Mouse (Mus musculus) naive thymus-derived CD4-positive, alpha-beta T cell, adult 2 months (primary cell): ENCODE results near the gene Pdpk1.
"Not testable (repeated sequence)": the region's sequence is repeated elsewhere in the genome, so short reads cannot be mapped to it uniquely, and the experiment has no call there.

ENCODE experiments used
- DNase-seq: peaks from one replicate; pipeline ENCODE4 v3.0.0-alpha.2; 2011; ENCODE audit warnings: low read depth

The Pdpk1 gene

DNA sequence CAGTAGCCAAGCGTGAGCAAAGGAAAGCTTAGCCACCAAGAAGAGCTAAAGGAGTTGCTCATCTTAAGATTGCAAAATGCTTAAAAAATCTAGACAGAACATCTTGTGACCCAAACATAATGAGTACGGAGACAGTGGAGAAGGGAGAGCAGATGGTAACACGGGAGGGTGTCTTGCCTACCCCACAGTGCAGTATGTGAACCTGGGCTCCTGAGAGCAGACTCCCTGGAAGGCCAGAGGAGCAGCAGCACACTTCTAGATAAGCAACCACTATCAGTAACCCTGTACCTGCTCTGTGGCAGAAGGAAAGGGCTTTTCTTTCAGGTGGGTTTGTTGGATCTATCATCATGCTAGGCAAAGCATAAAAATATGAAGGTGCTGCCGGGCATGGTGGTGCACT is 37.7 kb downstream of the Pdpk1 start:
- no peak for DNase-seq

DNA sequence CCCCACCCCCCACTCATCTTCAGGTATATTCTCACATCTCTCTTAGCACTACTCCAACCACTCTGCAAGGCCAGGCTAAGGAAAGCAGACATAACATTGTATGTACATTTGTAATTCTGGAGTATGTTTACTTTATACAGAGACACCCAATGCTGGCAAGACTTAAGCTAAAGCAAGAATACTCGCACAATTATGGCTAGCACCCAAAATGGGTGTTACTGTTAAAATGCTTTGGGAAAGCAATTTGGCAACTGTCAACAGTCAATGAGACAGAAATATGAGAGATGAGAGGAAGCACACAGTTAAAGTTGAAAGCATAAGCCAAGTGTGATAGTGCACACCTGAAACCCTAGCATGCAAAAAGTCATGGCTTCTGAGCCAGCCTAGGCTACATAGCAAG is 39.5 kb downstream of the Pdpk1 start:
- DNase-seq = no peak

DNA sequence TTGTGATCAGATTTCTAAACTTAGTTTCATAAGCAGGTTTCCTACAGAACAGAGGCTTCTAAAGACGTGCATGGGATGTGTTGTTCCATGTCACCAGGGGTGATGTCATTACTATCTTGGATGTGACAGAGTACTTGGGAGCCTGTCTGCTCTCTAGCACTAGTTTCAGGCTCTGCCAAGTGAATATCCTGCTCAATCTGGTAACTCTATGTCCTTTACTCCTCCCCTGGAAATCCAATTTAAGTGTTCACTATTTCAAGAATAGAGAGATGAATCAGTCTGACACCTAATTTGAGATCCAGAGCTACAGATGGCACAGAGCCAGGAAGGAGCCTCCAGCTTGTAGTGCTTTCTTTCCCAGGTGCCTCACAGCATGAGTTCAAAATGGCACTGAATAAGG is 41.8 kb downstream of the Pdpk1 start:
- DNase-seq = no peak

DNA sequence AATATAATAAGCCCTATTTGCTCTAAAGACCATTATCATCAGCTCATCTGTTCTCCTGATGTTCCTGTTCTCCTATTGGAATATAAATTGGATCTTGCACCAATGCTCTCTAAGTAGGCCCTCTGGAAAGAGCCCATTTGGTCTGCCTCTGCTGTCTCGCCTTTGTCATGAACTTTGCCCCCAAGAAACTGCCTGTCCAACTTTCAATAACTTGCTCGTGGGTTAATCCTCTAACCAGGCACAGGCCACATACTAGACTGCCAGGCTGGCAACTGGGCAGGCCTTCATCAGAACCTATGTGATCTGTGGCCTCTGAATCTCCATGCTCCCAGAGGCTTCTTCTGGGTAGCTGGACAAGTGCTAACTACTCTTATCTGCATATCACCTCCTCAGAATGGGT is 45.6 kb downstream of the Pdpk1 start:
- DNase-seq = no peak

DNA sequence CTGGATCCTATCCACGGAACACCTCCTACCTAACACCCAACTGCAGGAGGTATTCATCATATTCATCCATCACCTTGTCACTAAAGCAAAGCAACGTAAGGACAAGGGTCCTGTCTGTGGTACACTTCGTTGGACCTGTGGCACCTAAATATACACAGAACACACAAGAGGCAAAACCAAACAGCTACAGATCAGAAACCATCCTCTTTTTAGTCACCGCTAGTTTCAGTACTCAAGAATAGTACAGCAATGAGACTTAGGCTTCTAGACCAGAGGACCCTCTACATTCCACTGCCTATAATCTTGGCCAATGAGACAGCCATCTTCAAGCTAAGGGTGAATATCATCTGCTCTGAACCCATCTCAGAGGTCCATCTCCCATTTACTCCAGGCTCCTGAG is 52.4 kb downstream of the Pdpk1 start:
- no peak for DNase-seq

DNA sequence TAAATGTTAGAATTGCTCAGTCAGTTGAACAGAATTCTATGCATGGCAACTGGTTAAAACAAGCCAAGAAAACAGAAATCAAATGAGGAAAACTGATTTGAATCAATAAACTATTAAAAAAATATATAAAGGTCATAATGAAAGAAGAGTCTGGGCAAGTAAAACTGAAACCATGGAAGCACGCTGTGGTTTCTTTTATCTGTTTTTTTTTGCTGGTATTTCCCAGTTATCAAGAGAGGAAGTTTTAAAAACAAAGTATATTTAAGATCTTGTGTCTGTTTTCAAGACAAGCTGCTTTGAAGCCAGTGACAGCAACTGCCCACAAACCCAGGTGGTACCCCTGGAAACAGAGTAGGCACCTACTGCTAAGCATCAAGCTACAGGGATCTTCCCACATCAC is 60.1 kb downstream of the Pdpk1 start:
- no peak for DNase-seq

DNA sequence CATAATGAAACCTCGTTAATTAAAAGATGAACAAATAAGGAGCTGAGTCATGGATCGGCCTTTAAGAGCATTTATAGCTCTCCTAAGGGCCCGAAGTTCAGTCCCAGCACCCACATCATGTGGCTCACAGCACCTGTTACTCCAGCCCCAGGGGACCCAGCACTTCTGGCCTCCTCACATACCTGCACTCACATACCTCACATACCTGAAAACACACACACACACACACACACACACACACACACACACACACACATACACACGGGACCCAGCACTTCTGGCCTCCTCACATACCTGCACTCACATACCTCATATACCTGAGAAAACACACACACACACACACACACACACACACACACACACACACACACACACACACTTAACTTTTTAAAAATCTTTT is 64.3 kb downstream of the Pdpk1 start:
- not testable (repeated sequence) for DNase-seq

DNA sequence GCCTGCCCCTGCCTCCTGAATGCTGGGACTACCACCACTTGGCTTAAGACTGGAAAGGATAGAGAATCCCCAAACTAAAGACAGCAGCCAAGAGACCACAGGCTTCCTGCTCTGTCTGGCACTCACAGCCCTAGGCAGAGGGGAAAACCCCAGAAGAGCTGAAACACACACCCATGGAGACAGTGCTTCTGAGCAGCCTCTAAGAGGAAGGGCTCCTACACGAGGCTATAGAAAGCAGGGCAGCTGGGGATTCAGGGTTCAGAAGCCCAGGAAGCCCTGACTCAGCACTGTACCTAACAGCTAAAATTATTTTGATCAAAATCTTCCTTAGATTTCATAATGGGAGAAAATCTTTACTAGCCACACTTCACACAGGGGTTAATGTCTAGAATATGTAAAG is 66.1 kb downstream of the Pdpk1 start:
- DNase-seq = peak; percentile 34

DNA sequence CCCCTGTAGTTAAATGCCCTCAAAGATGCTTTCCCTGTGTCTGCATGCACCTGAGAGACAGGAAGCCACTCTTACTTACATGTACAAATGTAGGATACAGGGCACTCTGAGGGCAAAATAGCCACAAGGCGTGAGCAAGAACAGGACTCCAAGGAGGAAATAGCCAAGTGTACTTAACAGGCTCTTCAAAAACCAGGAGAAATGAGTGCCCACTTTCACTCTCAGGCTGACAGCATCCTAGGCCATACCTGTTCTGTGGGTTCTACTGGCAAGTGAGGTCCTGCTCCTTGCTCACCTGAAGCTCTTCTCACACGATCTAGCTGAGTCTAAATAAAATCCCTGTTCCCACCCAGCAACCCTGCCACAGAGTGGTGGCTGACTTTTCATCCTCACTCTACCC is 73.6 kb downstream of the Pdpk1 start:
- DNase-seq = no peak

DNA sequence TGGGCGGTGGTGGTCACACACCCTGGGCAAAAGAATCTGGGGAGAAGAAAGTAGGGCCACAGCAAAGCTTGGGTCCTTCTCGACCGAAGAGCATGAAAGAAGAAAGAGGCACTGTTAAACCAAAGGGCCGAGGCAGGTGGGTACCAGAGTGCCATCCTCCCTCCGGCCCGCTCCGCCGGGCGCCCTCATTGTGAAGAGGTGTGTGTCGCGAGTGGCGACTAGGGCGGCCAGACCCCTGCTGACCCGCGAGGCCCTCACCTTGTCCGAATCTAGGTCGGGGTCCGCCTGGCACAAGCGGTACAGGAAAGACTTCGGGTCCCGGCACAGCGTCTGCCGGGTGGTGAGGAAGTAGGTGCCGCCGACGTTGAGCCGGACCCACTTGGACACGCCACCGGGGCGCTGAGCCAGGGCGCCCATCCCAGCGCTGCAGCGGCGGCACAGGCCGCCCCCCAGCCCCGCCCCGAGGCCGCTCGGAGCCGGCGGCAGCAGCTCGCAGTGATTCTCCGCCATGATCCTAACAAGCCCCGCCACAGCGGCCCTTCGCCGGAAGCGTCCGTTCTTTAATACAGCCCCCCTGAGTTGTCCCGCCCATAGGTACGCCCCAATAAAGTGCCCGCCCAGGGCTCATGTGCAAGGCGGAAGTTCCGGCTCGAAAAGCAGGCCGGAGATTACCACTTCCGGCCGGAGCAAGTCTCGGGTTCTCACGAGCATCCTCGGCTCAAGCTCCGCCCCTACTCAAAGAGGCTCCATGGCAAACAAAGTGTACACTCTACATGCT is 77.6 kb downstream of the Pdpk1 start, which contains the start of gene Kctd5:
Gene Kctd5 (minus strand): TSS at position 567 of the 778 bp plus-strand sequence.
- DNase-seq = peak; percentile 96

DNA sequence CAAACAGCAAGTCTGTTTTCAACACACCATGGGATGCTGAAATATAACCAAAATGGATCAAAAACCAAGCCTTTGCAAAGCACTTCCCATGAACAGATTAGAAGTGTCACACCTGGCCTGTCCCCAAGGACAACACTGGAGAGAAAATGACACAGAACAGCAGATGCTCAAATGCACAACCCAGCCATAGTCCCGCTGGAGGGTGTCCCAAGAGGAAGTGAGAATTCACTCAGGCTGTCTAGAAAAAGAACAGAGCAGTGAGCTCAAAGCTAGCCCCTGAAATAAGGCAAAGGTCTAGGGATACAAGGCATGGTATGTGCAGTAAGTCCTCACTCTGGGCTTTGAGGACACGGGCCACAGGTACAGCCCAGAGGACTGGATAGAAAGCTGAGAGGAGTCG is 81.2 kb downstream of the Pdpk1 start:
- no peak for DNase-seq

DNA sequence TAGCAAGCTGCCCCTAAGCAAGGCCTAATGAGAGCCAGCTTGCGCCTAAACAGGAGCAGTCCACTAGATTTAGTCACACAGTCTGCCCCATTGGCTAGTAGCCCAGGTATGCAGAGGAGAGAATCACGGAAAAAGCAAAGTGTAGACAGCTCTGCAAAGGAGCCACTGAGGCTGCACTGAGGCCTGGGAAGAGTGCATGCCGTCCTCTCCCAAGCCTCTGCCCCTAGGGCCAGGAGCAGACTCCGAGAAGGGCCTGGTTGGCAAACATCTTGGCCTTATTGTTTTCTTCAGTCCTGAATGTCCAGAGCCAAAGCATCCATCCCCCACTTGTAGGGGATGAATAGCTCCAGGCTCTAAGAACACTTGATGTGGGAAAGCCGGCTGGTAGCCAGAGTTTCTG is 82.5 kb downstream of the Pdpk1 start:
- DNase-seq = no peak

DNA sequence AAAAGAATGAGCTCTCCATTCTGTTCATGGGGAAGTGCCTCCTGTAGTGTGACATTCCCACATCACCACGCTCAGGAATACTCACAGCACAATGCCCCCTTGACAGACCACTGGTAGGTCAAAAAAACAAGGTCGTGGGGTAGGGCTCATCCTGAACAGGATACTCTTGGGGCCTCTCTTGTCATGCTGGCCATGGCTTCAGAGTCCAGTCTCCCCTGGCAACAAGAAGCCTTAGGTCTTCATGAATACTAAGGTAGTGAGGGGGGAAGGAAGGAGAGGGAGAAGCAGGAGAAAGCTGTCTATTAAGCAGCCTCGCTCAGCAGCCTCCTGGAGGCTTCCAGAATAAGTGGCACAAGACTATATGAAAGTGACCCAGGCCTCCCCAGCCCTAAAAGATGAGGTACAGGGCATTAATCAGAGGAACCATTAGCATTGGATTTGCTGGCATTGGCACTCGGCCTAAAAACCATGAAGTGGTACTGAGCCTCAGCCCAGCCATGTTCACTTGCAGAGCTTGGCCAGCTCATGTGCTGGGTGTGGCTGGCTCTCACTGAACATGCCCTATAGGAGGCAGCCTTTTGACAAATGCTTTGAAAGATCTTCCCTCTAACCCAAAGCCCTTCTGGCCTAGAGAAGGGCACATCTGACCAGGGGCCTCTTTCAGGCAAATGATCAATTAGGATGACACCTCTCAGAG is 88.1 kb downstream of the Pdpk1 start:
- no peak for DNase-seq

DNA sequence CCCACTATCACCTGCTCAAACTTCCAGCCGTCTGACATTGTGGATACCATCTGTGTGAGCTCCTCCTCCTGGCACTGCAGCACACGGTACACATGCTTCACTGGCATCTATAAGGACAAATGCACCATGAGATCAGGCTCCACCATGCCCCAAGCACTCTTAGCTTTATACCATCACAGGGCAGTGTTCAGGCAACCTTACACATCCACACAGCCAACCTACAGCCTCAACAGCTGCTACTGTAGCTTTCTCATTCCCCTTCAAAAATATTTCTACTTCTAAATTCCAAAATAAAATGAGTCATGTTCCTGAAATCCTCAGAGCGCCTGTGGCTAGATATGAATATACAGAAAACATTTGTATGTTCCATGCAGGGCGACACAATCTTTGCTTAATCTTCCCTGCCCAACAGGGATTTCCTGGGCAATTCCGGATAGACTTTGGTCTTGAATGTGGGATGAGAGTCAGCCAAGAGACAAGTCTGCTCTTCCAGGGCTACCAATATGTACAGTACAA is 92.9 kb downstream of the Pdpk1 start:
- DNase-seq = no peak

DNA sequence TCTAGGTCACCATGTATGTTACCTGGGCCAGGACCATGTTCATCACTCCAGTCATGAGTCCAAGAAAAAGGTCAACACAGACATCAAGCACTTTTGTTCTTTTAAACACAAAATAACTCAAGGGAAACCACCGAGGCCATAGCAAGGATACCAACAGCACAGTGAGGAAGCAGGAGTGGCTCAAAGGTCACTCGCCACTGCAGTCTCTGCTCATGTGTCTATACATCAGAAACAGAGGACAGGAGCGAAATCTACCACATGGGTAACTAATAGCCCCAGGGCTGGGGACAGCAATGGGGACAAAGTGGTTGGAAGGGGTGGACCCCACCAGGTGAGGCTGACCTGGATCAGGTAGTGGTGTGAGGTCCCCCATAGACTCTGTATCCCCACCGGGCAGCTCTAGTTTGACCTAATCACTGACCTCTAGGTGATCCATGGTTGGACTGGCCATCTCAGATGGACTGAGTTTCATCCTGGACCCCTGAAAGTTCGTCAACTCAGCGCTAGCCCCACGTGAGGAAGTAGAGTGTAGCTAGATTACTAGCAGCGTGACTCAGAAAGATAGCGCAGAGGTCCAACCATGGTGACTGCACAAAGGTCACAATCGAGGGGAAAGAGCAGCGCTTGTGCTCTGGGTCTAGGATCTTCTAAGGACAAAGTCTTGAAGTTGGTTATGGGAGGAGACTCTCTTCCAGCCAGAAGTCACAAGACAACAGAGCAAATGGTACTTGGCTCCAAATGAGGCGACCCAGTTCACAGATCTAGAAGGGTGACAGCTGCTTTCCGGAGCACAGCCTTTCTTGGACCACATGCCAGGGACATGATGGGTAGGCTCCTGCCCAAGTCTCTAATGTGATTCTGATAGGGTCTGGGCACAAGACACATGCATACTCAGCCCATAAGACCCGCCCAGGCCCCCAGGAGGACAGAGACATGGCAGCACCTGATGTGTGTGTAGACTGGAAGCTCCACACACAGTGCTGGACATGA is 93.8 kb downstream of the Pdpk1 start:
- DNase-seq = no peak

DNA sequence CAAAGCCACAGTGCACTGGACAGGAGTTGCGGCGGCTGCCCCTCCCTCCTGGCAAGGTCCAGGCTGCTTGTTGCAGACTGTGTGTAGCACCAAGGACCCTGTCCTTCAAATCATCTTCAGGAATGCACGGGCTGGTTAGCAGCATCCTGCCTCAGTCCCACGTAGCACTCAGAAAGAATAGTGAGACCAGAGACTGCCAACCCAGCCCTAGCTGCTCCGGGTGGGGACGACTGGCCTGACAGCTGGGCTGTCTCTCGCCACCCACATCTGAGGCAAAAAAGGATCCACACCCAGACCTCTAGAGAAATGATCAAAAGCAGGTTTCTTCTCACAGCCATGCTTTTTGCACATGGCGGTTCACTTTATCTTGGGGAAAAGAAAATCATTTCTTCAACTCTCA is 101.7 kb downstream of the Pdpk1 start:
- DNase-seq = no peak

DNA sequence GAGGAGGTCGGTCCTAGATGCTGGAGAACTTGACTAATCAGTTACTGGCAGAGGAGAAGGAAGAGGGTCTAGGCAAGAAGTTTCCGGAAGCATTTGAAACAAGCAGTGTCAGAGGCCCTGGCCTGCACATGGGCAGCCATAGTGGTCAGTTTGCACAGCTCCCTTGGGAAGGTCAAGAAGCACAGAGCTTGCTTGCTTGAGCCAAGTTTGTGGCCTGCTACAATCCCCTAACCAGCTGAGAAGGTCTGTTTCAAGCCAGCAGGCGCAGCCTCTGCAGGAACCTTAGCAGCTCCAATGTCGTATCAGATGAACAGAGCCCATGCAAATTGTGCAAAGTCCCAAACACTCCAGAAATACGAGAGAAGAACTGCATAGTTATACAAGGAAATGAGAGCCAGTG is 102.7 kb downstream of the Pdpk1 start:
- no peak for DNase-seq

DNA sequence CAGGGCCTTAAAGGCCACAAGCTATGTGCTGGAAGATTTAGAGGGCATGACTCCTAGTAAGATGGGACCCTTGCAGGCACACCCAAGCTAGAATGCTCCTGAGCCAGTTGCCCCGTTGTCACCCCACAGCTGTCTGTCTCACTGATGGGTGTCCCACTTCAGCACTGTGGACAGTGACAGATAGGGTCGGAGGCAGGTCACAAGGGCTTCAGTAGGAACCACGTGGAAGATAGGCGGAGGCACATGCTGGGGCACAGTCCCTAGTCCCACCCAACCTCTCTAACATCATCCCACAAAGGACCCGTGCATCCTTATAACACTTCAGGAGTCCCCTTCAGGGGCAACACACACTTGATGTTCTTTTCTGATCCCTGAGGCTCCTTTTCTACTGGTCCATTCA is 104.7 kb downstream of the Pdpk1 start:
- no peak for DNase-seq

DNA sequence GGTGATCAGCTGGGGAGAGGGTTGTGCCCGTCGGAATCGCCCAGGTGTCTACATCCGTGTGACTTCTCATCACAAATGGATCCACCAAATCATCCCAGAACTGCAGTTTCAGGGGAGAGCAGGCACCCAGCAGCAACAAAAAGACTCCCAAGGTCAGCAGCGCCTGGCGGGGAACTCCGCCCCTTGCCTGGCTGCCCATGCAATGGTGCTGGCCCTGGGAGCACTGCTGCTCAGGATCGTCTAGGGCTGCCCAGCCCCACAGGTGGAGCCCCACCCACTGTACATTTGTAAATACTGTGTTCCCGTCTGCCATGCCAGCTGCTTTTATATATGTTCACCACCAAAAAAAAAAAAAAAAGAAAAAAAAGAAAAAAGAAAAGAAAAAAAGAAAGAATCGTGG is 105.1 kb downstream of the Pdpk1 start:
- no peak for DNase-seq

DNA sequence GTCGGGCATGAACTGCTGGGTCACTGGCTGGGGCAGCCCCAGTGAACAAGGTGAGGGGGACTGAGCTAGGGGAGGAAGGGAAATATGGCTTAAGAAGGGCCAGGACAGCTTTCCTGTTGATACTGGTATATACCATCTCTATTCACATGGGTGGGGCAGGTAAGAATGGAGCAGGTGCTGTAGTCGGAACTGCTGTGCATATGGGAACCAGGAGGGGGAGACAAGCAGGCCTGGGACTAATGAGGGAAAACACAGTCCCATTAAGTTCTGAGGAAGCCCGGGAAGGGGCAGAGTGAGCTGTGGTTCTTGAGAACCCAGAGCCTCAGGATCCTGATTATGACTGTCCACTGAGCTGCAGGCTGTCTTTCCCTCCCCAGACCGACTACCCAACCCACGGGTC is 106.2 kb downstream of the Pdpk1 start:
- no peak for DNase-seq

DNA sequence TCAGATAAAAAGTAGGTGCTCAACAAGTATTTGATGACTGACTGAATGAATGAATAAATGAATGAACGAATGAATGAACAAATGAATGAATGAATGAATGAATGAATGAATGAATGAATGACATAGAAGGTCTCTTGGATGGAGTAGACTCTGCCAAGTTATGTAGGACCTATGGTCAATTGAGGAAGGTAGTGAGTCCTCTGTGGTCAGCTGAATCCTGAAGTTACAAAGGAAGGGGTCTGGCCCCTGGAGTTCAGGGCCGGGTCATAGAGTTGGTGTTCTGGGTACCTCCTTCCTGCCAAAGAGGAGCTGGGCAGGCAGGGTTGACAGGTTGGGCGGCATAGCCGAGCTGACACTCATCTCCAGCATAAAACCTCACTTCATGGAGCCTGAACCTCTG is 112.9 kb downstream of the Pdpk1 start, which contains the start of gene Prss27:
Gene Prss27 (plus strand): TSS at position 301 of the 400 bp plus-strand sequence.
- no peak for DNase-seq

DNA sequence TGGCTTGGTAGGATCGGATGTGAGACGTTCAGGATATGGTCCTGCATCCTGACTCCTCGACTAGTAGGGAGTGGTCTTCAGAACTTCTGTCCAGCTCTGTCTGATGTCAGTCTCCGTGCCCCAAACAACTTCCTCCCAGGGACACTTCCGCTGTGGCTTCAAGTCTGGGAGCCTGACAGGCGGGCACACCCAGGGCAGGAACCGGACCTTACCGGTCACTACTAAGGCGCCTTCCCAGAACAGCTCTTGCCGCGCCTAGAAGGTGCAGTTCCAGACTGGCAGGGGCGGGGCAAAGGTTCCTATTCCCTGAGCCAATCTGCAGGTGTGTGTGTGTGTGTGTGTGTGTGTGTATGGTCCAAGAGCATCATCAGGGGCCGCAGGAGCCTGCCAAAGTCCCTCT is 113.4 kb downstream of the Pdpk1 start:
- DNase-seq = no peak
